Mouse (Mus musculus) lung, embryonic 15.5 days (tissue): ENCODE measurements around the gene Gm17364. TPM values are rescaled to one million over a fixed set of nuclear protein-coding genes. Genes with fewer than 3 reads are reported as not detected.
"Not testable (repeated sequence)": the region's sequence is repeated elsewhere in the genome, so short reads cannot be mapped to it uniquely, and the experiment has no call there.

Experiments used
- ATAC-seq: fragments of 200-750 bp; cut with Nextera tagmentation; 2 replicates; pipeline ENCODE4 v1.8.0; 2017; ENCODE audit warnings: moderate number of reproducible peaks, borderline replicate concordance; ENCODE audit not compliant: low FRiP score, low TSS enrichment; ENCODE audit errors: extremely low read depth
- H3K27ac ChIP-seq: fragments of 300-500 bp; sonication (generic); 2 replicates; pipeline ENCODE4 v1.5.1; 2015; ENCODE audit warnings: moderate library complexity, mild to moderate bottlenecking, inconsistent platforms
- H3K27me3 ChIP-seq: fragments of 300-500 bp; sonication (generic); 2 replicates; pipeline ENCODE4 v1.6.1; 2015; ENCODE audit warnings: inconsistent platforms
- H3K36me3 ChIP-seq: fragments of 300-500 bp; sonication (generic); 2 replicates; pipeline ENCODE4 v1.6.1; 2015; ENCODE audit warnings: inconsistent platforms
- H3K4me1 ChIP-seq: fragments of 300-500 bp; sonication (generic); 2 replicates; pipeline ENCODE4 v1.6.1; 2015; ENCODE audit warnings: inconsistent platforms
- H3K4me2 ChIP-seq: fragments of 300-500 bp; sonication (generic); 2 replicates; pipeline ENCODE4 v1.6.1; 2015; ENCODE audit warnings: inconsistent platforms, mild to moderate bottlenecking, moderate library complexity
- H3K4me3 ChIP-seq: fragments of 300-500 bp; sonication (generic); 2 replicates; pipeline ENCODE4 v1.5.1; 2015; ENCODE audit warnings: mild to moderate bottlenecking, inconsistent platforms
- H3K9ac ChIP-seq: fragments of 300-500 bp; sonication (generic); 2 replicates; pipeline ENCODE4 v1.6.1; 2015; ENCODE audit warnings: inconsistent platforms
- H3K9me3 ChIP-seq: fragments of 300-500 bp; sonication (generic); 2 replicates; pipeline ENCODE4 v1.6.1; 2016; ENCODE audit warnings: inconsistent platforms
- WGBS: fragments of 180-500 bp; shearing (Covaris S2); methylation state at CpG from one replicate; pipeline ENCODE4 v1.1.7; 2015; 5-methylcytosine and 5-hydroxymethylcytosine counted together
- polyA plus RNA-seq: library from polyadenylated mRNA; unstranded; fragments of >200 nt; fragmentation: Nextera tagmentation; extraction: Ambion mirVana; gene quantifications from 2 replicates; pipeline ENCODE4 v1.2.1, GENCODE M21; 2015

Gm17364 gene
- polyA plus RNA-seq, 1 experiment from 2014 or later, result not detected

DNA sequence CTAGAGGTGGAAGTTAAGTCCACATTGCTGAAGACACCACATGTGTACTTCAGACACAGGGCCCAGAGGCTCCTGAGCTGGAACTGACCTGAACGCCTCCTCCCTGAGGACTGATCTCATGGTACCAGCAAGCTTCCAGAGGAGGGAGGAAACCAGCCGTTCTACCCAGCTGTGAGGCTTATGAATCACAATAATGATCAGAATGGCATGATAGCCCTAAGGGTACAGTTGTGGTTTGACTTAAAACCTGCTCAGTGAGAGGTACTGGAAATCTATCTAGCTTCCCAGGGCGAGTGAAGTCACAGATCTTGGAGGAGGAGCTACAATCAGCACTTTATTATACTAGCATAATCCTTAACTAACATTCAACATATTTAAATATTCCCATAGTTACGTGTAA is 11.7 kb upstream of the Gm17364 start:
- Histone ChIP-seq H3K36me3 (no peaks in the 10 kb centered on the region), H3K4me3 (no peak overlapping the region), H3K27ac (no peak overlapping the region), H3K4me2 (no peak overlapping the region), H3K27me3 (no peaks in the 10 kb centered on the region), H3K9me3 (no peaks in the 10 kb centered on the region), H3K4me1 (no peaks in the 10 kb centered on the region), H3K9ac (no peak overlapping the region)
- ATAC-seq, result no peak
- 83% methylated on average over 4 of the region's 4 CpGs for WGBS

DNA sequence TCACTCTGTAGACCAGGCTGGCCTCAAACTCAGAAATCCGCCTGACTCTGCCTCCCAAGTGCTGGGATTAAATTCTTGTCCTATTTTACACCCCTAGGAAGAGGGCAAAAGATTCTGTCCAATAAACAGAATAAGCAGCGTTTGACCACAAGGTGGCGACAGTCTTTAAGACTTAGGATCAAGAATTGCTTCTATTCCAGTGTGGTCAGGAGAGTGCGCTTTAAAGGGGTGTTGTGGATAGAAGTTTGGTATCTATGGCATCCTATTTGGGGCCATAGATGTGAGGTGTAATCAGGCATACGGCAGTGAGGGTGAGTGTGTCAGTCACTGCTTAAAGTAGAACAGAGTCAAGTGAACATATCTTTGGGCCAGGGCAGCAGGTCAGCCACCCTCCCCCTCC is 9.5 kb upstream of the Gm17364 start:
- H3K4me2 ChIP-seq, result no peak overlapping the region
- no peaks in the 10 kb centered on the region for H3K36me3 ChIP-seq
- WGBS, result 25% methylated on average over 5 of the region's 5 CpGs
- H3K4me1 ChIP-seq, result no peaks in the 10 kb centered on the region
- H3K9ac ChIP-seq, result no peak overlapping the region
- no peak overlapping the region for H3K4me3 ChIP-seq
- no peak overlapping the region for H3K27ac ChIP-seq
- H3K27me3 ChIP-seq, result no peaks in the 10 kb centered on the region
- no peaks in the 10 kb centered on the region for H3K9me3 ChIP-seq
- ATAC-seq, result no peak

DNA sequence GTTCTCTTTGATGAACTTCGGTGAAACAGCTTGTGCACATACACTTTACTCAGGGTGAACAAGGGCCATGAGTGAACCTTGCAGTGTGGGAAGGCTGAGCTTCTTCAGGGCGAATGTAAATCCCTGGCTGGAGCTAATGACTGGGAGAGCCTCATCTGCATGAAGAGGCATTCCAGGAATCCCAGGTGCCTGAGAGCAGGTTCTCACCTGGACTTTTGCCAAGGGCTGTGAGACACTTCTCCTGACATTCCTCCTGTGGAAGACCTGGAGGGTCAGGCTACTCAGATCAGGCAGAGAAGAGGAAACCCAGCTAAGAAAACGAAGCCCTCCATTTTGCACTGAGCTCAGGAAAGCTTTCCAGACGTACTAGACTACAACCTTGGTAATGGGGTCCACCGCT is 6.9 kb upstream of the Gm17364 start:
- no peak; the same call in 1 of the 2 replicates for ATAC-seq
- H3K36me3 ChIP-seq, result no peaks in the 10 kb centered on the region
- H3K4me1 ChIP-seq, result no peaks in the 10 kb centered on the region
- H3K9me3 ChIP-seq, result no peaks in the 10 kb centered on the region
- no peak overlapping the region for H3K9ac ChIP-seq
- no peak overlapping the region for H3K27ac ChIP-seq
- WGBS, result 49% methylated on average over 5 of the region's 5 CpGs
- H3K27me3 ChIP-seq, result no peaks in the 10 kb centered on the region
- H3K4me3 ChIP-seq, result no peak overlapping the region
- no peak overlapping the region for H3K4me2 ChIP-seq

DNA sequence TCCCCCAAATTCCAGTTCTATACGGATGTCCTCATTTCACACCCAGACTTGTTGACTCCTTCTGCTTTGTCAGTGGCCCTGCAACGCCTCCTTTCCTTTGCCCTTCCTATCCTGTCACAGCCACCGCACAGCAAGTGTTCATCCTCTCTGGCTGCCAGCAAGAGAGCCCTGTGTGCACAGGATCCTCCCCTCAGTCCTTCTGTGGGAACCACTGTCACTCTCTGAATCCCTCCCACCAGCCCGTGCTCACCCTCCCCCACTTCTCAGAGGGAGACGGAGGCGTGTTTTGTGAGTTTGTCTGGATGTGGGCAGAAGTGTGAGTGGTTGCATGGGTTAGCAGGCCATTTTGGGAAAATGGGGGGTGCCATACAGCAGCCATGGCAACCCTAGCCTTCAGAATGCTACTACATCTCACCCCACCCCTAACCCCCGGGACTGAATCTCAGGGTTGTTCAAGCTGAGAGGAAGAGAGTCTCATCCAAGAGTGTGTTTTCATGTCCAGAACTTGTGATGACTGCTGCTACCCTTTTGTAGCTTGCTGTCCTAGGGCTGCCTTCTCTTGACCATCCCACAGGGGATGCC is 5.9 kb downstream of the Gm17364 start:
- WGBS, result 26% methylated on average over 7 of the region's 7 CpGs

DNA sequence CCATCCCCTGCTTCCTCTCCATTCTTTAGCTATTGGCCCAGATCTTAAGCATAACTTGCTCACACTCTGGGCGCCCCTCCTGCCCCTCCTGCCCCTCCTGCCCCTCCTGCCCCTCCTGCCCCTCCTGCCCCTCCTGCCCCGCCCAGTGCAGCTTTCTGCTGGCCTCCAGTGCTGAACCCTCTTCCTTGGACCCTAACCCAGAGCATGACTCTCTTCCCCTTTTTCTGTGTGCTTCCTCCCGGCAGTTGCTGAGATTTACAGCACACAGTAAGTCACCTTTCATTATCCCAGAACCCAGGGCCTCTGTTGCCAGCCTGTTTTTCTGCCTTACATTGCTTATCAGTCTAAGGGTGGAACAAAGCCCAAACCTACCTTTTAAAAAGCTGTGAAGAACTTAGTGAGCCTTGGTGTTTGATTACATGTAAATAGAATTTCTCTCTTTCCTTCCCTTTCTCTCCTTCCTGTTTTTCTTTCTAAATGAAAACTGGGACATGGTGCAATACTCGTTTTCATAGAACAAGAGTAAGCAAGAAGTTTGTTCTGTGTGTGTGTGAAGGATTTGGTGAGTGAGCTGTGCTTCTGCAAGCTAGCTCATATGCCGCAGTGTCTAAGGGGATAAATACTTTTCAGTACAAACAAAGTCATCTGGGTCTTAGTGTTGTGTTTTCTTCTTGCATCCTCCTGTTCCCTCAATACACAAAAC is 10.3 kb downstream of the Gm17364 start:
- ATAC-seq, result no peak
- H3K4me1 ChIP-seq, result peaks cover 11% of the 10 kb centered on the region
- H3K4me3 ChIP-seq, result no peak overlapping the region
- 77% methylated on average over 5 of the region's 5 CpGs for WGBS
- no peaks in the 10 kb centered on the region for H3K36me3 ChIP-seq
- no peaks in the 10 kb centered on the region for H3K27me3 ChIP-seq
- no peaks in the 10 kb centered on the region for H3K9me3 ChIP-seq
- H3K9ac ChIP-seq, result no peak overlapping the region
- no peak overlapping the region for H3K4me2 ChIP-seq
- no peak overlapping the region for H3K27ac ChIP-seq

More for the DNA sequence above, 5.9 kb downstream of the Gm17364 start:
- Histone ChIP-seq H3K4me2 (no peak overlapping the region), H3K27ac (no peak overlapping the region), H3K36me3 (no peaks in the 10 kb centered on the region), H3K4me1 (peaks cover 11% of the 10 kb centered on the region), H3K27me3 (no peaks in the 10 kb centered on the region), H3K4me3 (no peak overlapping the region), H3K9me3 (no peaks in the 10 kb centered on the region), H3K9ac (no peak overlapping the region)
- peak; percentile 27; the same call in 1 of the 2 replicates for ATAC-seq

DNA sequence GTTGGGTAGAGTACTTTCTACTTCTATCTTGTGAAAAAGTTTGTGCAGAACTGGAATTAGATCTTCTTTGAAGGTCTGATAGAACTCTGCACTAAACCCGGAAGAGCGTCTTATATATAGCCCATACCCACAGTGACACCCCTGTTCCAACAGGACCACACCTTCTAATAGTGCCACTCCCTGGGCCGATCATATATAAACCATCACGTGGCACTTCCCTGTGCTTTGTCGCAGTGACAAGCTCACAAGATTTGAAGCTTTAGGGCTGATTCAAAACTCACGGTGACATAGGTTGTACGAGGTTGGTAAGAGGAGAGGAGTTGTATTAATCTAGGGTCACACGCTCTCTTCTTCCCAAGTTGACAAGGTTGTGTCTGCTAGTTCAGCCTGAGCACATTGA is 12.2 kb downstream of the Gm17364 start:
- not testable (repeated sequence) for H3K36me3 ChIP-seq, H3K9me3 ChIP-seq, H3K9ac ChIP-seq, H3K4me3 ChIP-seq, H3K27me3 ChIP-seq, H3K4me1 ChIP-seq, H3K27ac ChIP-seq, H3K4me2 ChIP-seq, ATAC-seq
- 92% methylated on average over 8 of the region's 8 CpGs for WGBS

DNA sequence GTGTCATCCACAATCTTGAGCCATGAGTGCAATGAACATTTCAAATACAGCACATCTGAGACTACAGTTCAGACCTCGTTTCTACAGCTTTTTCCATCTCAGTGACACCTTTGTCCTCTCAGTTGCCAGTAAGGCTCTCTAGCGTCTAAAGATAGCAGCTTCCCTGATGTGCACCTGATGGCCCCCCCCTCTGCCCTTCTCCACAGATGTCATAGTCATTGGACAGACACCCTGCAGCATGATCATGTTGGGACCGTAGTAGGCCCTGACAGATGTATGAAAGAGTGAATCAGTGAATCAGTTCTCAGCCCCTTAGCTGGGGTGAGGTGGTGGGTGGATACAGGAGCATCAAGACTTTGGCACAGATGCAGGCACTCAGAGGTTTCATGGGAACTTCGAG is 15.9 kb downstream of the Gm17364 start:
- Histone ChIP-seq H3K9ac (no peak overlapping the region), H3K4me1 (no peaks in the 10 kb centered on the region), H3K4me2 (no peak overlapping the region), H3K36me3 (no peaks in the 10 kb centered on the region), H3K27me3 (no peaks in the 10 kb centered on the region), H3K9me3 (no peaks in the 10 kb centered on the region), H3K27ac (no peak overlapping the region), H3K4me3 (no peak overlapping the region)
- no peak for ATAC-seq
- 62% methylated on average over 4 of the region's 4 CpGs for WGBS

DNA sequence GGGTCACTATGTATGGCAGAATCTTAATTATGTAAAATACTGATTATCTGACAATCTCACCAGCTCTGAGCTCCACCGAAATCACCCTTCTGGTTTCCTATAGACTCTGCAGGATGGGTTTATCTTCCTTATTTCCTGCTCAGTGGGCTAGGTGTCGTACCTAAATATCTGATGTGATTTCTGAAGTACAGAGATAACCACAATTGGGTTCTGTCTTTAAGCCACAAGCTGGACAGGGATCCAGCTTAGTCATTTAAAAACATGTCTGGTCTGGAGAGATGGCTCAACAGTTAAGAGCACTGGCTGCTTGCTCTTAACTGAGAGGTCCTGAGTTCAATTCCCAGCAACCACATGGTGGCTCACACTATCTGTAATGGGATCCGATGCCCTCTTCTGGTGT is 16.8 kb downstream of the Gm17364 start:
- no peak for ATAC-seq
- WGBS, result 81% methylated on average over 3 of the region's 3 CpGs

DNA sequence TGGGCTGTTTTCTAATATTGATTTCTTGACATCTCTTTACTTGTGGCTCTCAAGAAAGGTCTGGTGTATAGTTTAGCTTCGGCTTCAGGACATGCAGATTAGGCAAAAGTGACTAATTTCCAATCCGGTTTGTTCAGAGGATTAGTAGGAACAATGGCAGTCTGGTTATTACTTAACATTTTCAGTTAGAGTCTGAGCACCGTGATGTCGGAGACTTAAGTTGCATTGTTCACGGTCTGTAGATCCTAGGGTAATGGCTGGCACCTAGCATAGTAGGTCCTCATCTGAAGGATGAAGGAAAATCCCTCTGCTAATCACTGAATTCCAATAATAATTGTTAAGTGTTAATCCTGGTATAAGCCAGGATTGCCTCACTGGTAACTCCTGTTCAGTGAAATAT is 17.7 kb downstream of the Gm17364 start:
- Histone ChIP-seq H3K4me1 (peaks cover 12% of the 10 kb centered on the region), H3K4me2 (no peak overlapping the region), H3K4me3 (no peak overlapping the region), H3K9me3 (no peaks in the 10 kb centered on the region), H3K9ac (no peak overlapping the region), H3K36me3 (no peaks in the 10 kb centered on the region), H3K27ac (no peak overlapping the region), H3K27me3 (no peaks in the 10 kb centered on the region)
- 91% methylated on average over 5 of the region's 5 CpGs for WGBS
- ATAC-seq, result no peak

More for the DNA sequence above, 16.8 kb downstream of the Gm17364 start:
- no peak overlapping the region for H3K4me2 ChIP-seq
- peaks cover 4% of the 10 kb centered on the region for H3K4me1 ChIP-seq
- no peaks in the 10 kb centered on the region for H3K36me3 ChIP-seq
- H3K27ac ChIP-seq, result no peak overlapping the region
- H3K9ac ChIP-seq, result no peak overlapping the region
- no peaks in the 10 kb centered on the region for H3K27me3 ChIP-seq
- no peak overlapping the region for H3K4me3 ChIP-seq
- no peaks in the 10 kb centered on the region for H3K9me3 ChIP-seq

DNA sequence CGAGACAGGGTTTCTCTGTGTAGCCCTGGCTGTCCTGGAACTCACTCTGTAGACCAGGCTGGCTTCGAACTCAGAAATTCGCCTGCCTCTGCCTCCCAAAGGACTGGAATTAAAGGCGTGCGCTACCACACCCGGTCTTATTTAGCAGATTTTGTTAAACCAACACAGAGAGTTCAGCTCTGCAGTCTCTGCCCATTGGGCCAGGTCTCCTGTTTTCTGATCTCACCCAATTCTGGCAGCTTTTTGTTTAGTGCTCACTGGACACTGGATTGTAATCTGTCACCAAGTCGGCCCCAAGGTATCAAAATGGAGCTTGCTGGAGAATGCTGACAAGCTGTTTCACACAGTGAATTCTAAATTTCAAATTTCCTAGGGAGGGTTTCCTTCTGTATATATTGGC is 21.0 kb downstream of the Gm17364 start:
- WGBS, result 93% methylated on average over 7 of the region's 7 CpGs

DNA sequence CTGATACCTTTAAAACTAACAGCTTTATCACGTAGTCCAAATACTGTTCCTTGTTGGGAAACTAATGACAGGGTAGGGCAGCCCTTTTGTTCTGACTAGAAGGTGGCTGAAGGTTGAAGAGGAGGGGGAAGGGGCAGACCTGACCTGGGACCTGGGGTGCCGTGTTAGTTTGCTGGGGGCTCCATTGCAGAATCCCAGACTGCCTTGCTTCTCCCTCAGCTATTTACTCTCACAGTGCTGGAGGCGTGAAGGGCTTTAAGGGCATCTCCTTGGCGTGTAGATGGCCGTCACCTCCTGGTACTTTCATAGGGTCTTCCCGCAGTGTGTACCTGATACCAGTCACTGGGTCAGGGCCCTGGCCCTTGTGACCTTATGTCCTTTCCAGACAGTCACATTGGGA is 21.6 kb downstream of the Gm17364 start:
- Histone ChIP-seq H3K4me1 (peaks cover 22% of the 10 kb centered on the region), H3K27me3 (no peaks in the 10 kb centered on the region), H3K4me2 (peak overlapping the region; percentile 85), H3K36me3 (no peaks in the 10 kb centered on the region), H3K27ac (peak overlapping the region; percentile 76), H3K9me3 (no peaks in the 10 kb centered on the region), H3K4me3 (no peak overlapping the region), H3K9ac (no peak overlapping the region)
- WGBS, result 52% methylated on average over 6 of the region's 6 CpGs
- ATAC-seq, result no peak

More for the DNA sequence above, 21.0 kb downstream of the Gm17364 start:
- Histone ChIP-seq H3K9me3 (no peaks in the 10 kb centered on the region), H3K27me3 (no peaks in the 10 kb centered on the region), H3K36me3 (no peaks in the 10 kb centered on the region), H3K4me3 (no peak overlapping the region), H3K4me2 (no peak overlapping the region), H3K9ac (no peak overlapping the region), H3K4me1 (peaks cover 22% of the 10 kb centered on the region), H3K27ac (no peak overlapping the region)
- no peak for ATAC-seq

DNA sequence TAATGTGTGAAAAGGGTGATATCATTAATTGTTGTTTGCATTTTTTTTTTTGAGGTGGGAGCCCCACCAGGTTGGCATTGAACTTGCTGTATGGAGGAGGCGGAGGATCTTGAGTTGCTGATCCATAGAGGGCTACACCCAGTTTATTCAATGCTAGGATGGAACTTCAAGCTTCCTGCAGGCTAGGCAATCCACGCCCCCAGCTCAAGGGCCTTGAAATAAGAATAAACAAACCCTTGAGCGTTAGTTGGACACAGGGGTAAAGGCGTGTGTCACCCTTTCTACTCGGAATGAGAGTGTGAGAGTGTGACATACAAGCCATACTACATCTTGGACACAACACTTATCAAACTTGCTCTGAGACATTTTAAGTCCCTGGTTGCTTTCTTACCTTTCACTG is 22.1 kb downstream of the Gm17364 start:
- peak overlapping the region; percentile 85 for H3K4me2 ChIP-seq
- no peak overlapping the region for H3K4me3 ChIP-seq
- WGBS, result 22% methylated on average over 5 of the region's 5 CpGs
- no peaks in the 10 kb centered on the region for H3K36me3 ChIP-seq
- H3K27ac ChIP-seq, result peak overlapping the region; percentile 76
- peaks cover 22% of the 10 kb centered on the region for H3K4me1 ChIP-seq
- H3K9ac ChIP-seq, result no peak overlapping the region
- no peaks in the 10 kb centered on the region for H3K9me3 ChIP-seq
- H3K27me3 ChIP-seq, result no peaks in the 10 kb centered on the region
- no peak for ATAC-seq
